Mouse (Mus musculus): ENCODE measurements around the gene Ldlrad1.

The Ldlrad1 gene

DNA sequence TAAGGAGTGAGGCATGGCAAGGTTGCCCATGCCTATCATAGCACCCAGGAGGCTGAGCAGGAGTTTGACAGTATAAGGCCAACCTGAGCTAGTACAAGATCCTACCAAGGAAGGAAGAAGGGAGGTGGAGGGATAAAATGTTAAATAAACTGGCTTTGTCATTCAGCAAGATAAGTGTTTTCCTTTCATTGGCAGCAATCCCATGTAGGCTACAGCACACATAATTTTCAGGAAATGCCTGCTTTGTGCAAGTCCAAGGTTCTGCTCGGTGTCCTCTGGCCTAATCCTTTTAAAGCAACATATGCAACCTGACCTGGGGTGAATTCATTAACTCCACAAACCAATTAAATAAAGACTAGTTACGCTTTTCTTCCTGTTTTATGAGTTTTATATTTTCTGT lies 36.4 kb downstream of the Ldlrad1 start:
- H3K4me1 ChIP-seq (replicated peaks; ENCODE audit: low read depth, low read length) = peaks cover 10% of the 10 kb centered on the region; the same call in 1 of the 2 replicates
- no peaks in the 10 kb centered on the region for H3K27me3 ChIP-seq (ENCODE audit: insufficient read depth, low read length)
- no peaks in the 10 kb centered on the region for H3K9me3 ChIP-seq (ENCODE audit: low read length)
- peaks cover 39% of the 10 kb centered on the region for H3K36me3 ChIP-seq (ENCODE audit: insufficient read depth, low read length)
- H3K4me3 ChIP-seq (replicated peaks; ENCODE audit: low read length) = no peak overlapping the region
- no peak for TF ChIP-seq CTCF (conservative IDR thresholded peaks at IDR 0.05; ENCODE audit: low read length)
- TF ChIP-seq NANOG (IDR thresholded peaks at IDR 0.05; ENCODE audit: borderline replicate concordance, low read length) = no peak
- TF ChIP-seq POU5F1 (IDR thresholded peaks at IDR 0.05; ENCODE audit: borderline replicate concordance, low read length) = no peak

DNA sequence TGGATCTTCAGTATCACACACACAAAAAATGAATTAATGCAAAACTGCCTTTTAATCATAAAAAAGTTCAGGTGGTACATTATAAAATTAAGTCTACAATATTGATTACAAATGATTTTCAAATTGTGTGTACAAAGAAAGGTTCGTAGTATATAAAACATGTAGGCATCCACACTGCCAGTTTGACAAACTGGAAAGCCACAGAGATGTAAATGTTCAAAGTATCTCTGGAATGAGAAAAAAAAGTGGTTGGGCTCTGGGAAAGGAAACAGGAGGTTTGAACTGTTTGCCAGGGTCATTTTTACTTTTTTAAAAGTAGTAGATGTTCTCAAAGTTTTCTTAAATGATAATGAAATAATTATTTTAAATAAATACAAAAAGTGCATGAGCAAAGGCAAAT lies 37.1 kb downstream of the Ldlrad1 start:
- TF ChIP-seq POU5F1 (IDR thresholded peaks at IDR 0.05; ENCODE audit: borderline replicate concordance, low read length) (no peak), NANOG (IDR thresholded peaks at IDR 0.05; ENCODE audit: borderline replicate concordance, low read length) (no peak), CTCF (conservative IDR thresholded peaks at IDR 0.05; ENCODE audit: low read length) (no peak)
- H3K9me3 ChIP-seq (ENCODE audit: low read length) = no peaks in the 10 kb centered on the region
- peaks cover 10% of the 10 kb centered on the region; the same call in 1 of the 2 replicates for H3K4me1 ChIP-seq (replicated peaks; ENCODE audit: low read depth, low read length)

DNA sequence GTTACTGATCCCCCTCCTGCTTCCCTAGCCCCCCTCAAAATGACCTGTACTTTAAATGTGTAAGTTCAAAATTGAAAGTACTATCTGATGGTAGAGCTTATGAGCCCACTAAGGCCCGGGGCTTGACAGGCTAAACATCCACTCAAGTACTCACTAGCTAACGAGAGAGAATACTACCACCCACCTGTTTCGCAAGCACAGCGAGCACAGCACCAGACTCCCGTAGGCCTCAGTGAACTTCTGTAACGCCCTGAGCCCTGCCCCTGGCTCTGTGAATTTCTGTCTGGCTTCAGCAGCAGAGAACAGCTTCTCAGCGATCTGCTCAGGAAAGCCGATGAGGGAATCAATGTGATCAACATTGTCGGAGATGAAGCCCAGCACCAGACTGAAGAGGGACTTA lies 38.1 kb downstream of the Ldlrad1 start:
- H3K36me3 ChIP-seq (ENCODE audit: insufficient read depth, low read length) = peaks cover 34% of the 10 kb centered on the region
- no peaks in the 10 kb centered on the region for H3K27me3 ChIP-seq (ENCODE audit: insufficient read depth, low read length)
- TF ChIP-seq POU5F1 (IDR thresholded peaks at IDR 0.05; ENCODE audit: borderline replicate concordance, low read length) = no peak
- no peak for TF ChIP-seq CTCF (conservative IDR thresholded peaks at IDR 0.05; ENCODE audit: low read length)
- no peak for TF ChIP-seq NANOG (IDR thresholded peaks at IDR 0.05; ENCODE audit: borderline replicate concordance, low read length)
- H3K9me3 ChIP-seq (ENCODE audit: low read length) = no peaks in the 10 kb centered on the region
- no peak overlapping the region for H3K4me3 ChIP-seq (replicated peaks; ENCODE audit: low read length)
- peaks cover 16% of the 10 kb centered on the region for H3K4me1 ChIP-seq (replicated peaks; ENCODE audit: low read depth, low read length)

More for the DNA sequence above, 37.1 kb downstream of the Ldlrad1 start:
- Histone ChIP-seq H3K4me3 (replicated peaks; ENCODE audit: low read length) (no peak overlapping the region), H3K27me3 (ENCODE audit: insufficient read depth, low read length) (no peaks in the 10 kb centered on the region), H3K36me3 (ENCODE audit: insufficient read depth, low read length) (peaks cover 34% of the 10 kb centered on the region)

DNA sequence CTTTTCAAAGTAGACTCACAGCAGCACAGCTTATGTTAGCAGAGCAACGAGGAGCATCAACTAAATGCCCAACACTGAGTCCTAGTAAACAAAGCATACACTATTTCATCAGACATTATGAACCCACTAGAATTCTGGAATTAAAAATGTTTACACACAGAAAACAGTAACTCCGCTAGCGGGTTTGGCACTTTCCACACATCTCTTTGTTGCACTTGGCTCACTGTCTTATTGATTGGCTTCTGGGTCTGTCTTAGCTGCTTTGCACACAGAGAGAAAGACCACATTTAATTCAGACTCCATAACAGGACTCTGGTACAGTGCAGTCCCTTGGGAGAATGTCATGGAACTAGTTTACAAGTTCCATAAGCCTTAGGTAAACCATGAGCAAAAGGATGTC lies 39.1 kb downstream of the Ldlrad1 start:
- Histone ChIP-seq H3K27me3 (ENCODE audit: insufficient read depth, low read length) (no peaks in the 10 kb centered on the region), H3K36me3 (ENCODE audit: insufficient read depth, low read length) (peaks cover 34% of the 10 kb centered on the region), H3K4me3 (replicated peaks; ENCODE audit: low read length) (no peak overlapping the region), H3K4me1 (replicated peaks; ENCODE audit: low read depth, low read length) (peaks cover 21% of the 10 kb centered on the region), H3K9me3 (ENCODE audit: low read length) (no peaks in the 10 kb centered on the region)
- TF ChIP-seq CTCF (conservative IDR thresholded peaks at IDR 0.05; ENCODE audit: low read length) (no peak), POU5F1 (IDR thresholded peaks at IDR 0.05; ENCODE audit: borderline replicate concordance, low read length) (no peak), NANOG (IDR thresholded peaks at IDR 0.05; ENCODE audit: borderline replicate concordance, low read length) (no peak)

DNA sequence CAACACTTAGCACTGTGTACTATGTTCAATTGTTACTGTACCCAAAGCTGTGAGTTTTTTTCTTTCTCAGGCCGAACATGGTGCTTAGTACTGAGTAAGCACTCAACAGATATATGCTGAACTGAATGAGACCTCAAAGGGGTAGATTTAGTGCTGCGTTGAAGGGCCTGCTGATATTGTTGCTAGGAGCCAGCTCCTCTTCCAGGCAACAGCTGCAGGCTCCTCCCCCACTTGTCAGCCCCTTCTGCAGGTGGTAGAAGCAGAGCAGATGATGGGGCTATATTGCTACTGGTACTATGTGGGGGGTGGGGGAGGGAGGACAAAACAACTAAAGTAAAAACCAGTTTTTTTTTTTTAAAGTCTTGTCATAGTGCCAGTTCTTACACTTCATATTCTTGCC lies 40.5 kb downstream of the Ldlrad1 start:
- Histone ChIP-seq H3K27me3 (ENCODE audit: insufficient read depth, low read length) (no peaks in the 10 kb centered on the region), H3K36me3 (ENCODE audit: insufficient read depth, low read length) (peaks cover 27% of the 10 kb centered on the region), H3K4me3 (replicated peaks; ENCODE audit: low read length) (no peak overlapping the region), H3K9me3 (ENCODE audit: low read length) (no peaks in the 10 kb centered on the region), H3K4me1 (replicated peaks; ENCODE audit: low read depth, low read length) (peaks cover 26% of the 10 kb centered on the region)
- TF ChIP-seq POU5F1 (IDR thresholded peaks at IDR 0.05; ENCODE audit: borderline replicate concordance, low read length) (no peak), NANOG (IDR thresholded peaks at IDR 0.05; ENCODE audit: borderline replicate concordance, low read length) (no peak), CTCF (conservative IDR thresholded peaks at IDR 0.05; ENCODE audit: low read length) (no peak)

DNA sequence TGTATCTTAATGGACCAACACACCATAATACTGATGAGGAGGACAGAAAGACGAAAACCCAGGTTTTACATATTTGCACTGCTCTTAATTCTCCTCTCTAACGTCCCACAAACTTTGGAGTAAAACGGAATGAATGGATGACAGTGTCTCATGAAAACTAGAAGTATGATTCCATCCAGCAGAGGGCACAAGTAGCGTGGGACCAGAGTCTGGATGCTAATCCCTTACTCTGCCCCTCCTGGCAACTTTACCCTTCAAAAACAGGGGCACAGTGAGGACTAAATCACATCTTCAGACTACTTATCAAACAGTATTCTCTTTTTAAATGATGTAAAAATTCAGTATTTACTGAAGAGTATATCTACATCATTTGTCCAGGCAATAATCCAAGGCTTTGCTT lies 41.5 kb downstream of the Ldlrad1 start:
- Histone ChIP-seq H3K9me3 (ENCODE audit: low read length) (no peaks in the 10 kb centered on the region), H3K36me3 (ENCODE audit: insufficient read depth, low read length) (peaks cover 17% of the 10 kb centered on the region), H3K4me1 (replicated peaks; ENCODE audit: low read depth, low read length) (peaks cover 28% of the 10 kb centered on the region), H3K27me3 (ENCODE audit: insufficient read depth, low read length) (no peaks in the 10 kb centered on the region), H3K4me3 (replicated peaks; ENCODE audit: low read length) (no peak overlapping the region)
- TF ChIP-seq POU5F1 (IDR thresholded peaks at IDR 0.05; ENCODE audit: borderline replicate concordance, low read length) (no peak), NANOG (IDR thresholded peaks at IDR 0.05; ENCODE audit: borderline replicate concordance, low read length) (no peak), CTCF (conservative IDR thresholded peaks at IDR 0.05; ENCODE audit: low read length) (no peak; the same call in 1 of the 2 replicates)

DNA sequence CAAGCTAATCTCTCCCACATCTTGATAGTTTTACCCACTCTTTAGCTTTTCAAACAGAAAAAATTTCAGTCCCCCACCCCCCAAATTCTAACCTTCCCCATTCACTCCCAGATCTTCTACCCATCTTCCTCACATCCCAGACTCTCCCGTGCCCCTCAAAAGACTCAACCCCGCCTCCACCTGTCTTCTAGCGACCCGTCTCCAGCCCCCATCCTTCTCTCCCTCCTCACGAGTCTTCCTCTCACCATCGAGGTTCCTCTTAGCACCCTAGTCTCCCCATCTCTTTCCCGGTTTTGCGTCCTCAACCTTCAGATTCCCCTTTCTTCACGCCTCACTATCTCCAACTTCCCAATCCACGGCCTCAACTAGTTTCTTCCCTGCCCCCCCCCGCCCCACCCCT lies 43.5 kb downstream of the Ldlrad1 start:
- Histone ChIP-seq H3K4me3 (replicated peaks; ENCODE audit: low read length) (peak overlapping the region; percentile 87), H3K4me1 (replicated peaks; ENCODE audit: low read depth, low read length) (peaks cover 25% of the 10 kb centered on the region), H3K36me3 (ENCODE audit: insufficient read depth, low read length) (peaks cover 2% of the 10 kb centered on the region; the same call in 1 of the 2 replicates), H3K27me3 (ENCODE audit: insufficient read depth, low read length) (no peaks in the 10 kb centered on the region), H3K9me3 (ENCODE audit: low read length) (no peaks in the 10 kb centered on the region)
- TF ChIP-seq CTCF (conservative IDR thresholded peaks at IDR 0.05; ENCODE audit: low read length) = no peak
- no peak for TF ChIP-seq POU5F1 (IDR thresholded peaks at IDR 0.05; ENCODE audit: borderline replicate concordance, low read length)
- TF ChIP-seq NANOG (IDR thresholded peaks at IDR 0.05; ENCODE audit: borderline replicate concordance, low read length) = no peak

DNA sequence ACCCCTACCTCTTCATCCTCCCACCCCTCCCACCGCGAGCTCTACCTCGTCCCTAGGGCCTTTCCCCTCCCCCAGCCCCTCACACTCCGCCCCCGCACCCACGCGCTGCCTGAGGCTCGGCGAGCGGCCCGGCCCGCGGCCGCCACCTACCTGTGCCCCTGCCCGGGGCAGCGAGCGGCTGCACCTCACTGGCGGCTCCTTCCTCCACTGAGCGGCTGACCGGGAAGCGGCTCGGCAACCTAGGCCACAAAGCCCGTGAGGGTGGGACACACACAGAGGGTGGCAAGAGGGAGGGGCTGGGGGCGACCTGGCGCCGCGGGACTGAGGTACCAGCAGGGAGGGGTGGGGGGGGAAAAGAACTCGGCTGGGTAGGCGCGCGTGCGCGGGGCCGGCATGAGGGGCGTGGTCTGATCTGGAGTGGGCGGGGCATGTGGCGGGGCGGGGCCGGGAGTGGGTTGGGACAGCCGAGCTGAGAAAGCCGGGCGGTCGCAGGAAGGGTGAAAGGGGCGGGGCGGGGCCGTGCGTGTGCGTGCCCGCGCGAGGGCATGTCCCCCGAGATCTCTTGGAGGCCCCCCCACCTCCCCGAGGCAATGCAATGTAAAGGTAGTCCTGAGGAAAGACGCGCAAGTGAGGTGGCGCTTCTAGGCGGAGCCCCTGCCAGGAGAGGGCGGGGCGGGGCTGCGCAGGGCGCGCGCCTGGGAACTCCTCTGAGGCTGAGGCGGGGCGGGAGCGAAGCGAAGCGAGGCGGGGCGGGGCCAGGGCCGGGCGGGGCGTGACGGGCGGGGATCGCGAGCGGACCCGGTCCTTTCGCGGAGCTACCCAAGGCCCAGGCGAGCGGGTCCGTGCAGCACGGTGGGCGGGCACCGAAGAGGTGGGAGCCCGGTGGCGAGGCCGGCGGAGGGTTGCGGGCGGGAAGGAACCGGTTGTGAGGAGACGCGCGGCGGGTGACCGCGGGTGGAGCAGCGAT lies 44.4 kb downstream of the Ldlrad1 start, which contains the start of the genes Lrrc42 and Hspb11:
Gene Lrrc42 (minus strand): TSS at position 408 of the 967 bp plus-strand sequence.
Gene Hspb11 (plus strand): TSS at position 469 of the 967 bp plus-strand sequence.
- peak within 1 kb of the TSS; percentile 87 for H3K4me3 ChIP-seq (replicated peaks; ENCODE audit: low read length)
- no peaks in the 10 kb centered on the region for H3K9me3 ChIP-seq (ENCODE audit: low read length)
- H3K4me1 ChIP-seq (replicated peaks; ENCODE audit: low read depth, low read length) = peaks cover 25% of the 10 kb centered on the region
- TF ChIP-seq CTCF (conservative IDR thresholded peaks at IDR 0.05; ENCODE audit: low read length) (no peak), POU5F1 (IDR thresholded peaks at IDR 0.05; ENCODE audit: borderline replicate concordance, low read length) (no peak), NANOG (IDR thresholded peaks at IDR 0.05; ENCODE audit: borderline replicate concordance, low read length) (no peak)
- H3K27me3 ChIP-seq (ENCODE audit: insufficient read depth, low read length) = no peaks in the 10 kb centered on the region
- H3K36me3 ChIP-seq (ENCODE audit: insufficient read depth, low read length) = no peaks in the 10 kb centered on the region

Data from E14TG2a.4 (cell line).